Mouse (Mus musculus) natural killer cell, adult 2 months (primary cell): ENCODE measurements around the gene 2210016F16Rik.
"Not testable (repeated sequence)": the region's sequence is repeated elsewhere in the genome, so short reads cannot be mapped to it uniquely, and the experiment has no call there.

ENCODE experiments used
- DNase-seq, 2 experiments: peaks; one replicate each; pipeline ENCODE4 v3.0.0; 2022; ENCODE audit warnings: low spot score in 2 of 2

The 2210016F16Rik gene

GRCm38 (mm10) chr13:58384779-58385546 lies at the start of gene 2210016F16Rik:
Gene 2210016F16Rik (minus strand): TSS chr13:58385225.
- peak; percentile 50 to 58 for DNase-seq

- no peak for DNase-seq
Observed at GRCm38 (mm10) chr13:58423061-58423660, 38.1 kb upstream of the 2210016F16Rik start.

- no peak for DNase-seq
Observed at GRCm38 (mm10) chr13:58422242-58422641, 37.2 kb upstream of the 2210016F16Rik start.

- no peak for DNase-seq
Observed at GRCm38 (mm10) chr13:58421026-58421425, 36.0 kb upstream of the 2210016F16Rik start.

GRCm38 (mm10) chr13:58419266-58419665 lies 34.2 kb upstream of the 2210016F16Rik start:
- DNase-seq = no peak

- peak in 1 of 2 experiments; percentile 23 for DNase-seq
Observed at GRCm38 (mm10) chr13:58418656-58419055, 33.6 kb upstream of the 2210016F16Rik start.

- no peak for DNase-seq
Observed at GRCm38 (mm10) chr13:58415838-58416237, 30.8 kb upstream of the 2210016F16Rik start.

GRCm38 (mm10) chr13:58415374-58415773 lies 30.3 kb upstream of the 2210016F16Rik start:
- DNase-seq = no peak

GRCm38 (mm10) chr13:58411073-58411472 lies 26.0 kb upstream of the 2210016F16Rik start:
- DNase-seq = no peak

GRCm38 (mm10) chr13:58403243-58403642 lies 18.2 kb upstream of the 2210016F16Rik start, which contains the start of gene Hnrnpk:
Gene Hnrnpk (minus strand): TSS chr13:58403343.
- not testable (repeated sequence) for DNase-seq

GRCm38 (mm10) chr13:58402744-58403110 lies 17.7 kb upstream of the 2210016F16Rik start:
- no peak for DNase-seq

GRCm38 (mm10) chr13:58402003-58402743 lies 17.1 kb upstream of the 2210016F16Rik start, which contains the start of gene Rmi1:
Gene Rmi1 (plus strand): TSS chr13:58402248.
- DNase-seq = peak; percentile 98

GRCm38 (mm10) chr13:58401135-58402002 lies 16.3 kb upstream of the 2210016F16Rik start:
- DNase-seq = peak; percentile 70 to 77

GRCm38 (mm10) chr13:58400576-58400975 lies 15.6 kb upstream of the 2210016F16Rik start:
- no peak for DNase-seq

- DNase-seq = no peak
Observed at GRCm38 (mm10) chr13:58397651-58398050, 12.6 kb upstream of the 2210016F16Rik start.

GRCm38 (mm10) chr13:58394392-58394791 lies 9.4 kb upstream of the 2210016F16Rik start:
- DNase-seq = not testable (repeated sequence)

- DNase-seq = no peak
Observed at GRCm38 (mm10) chr13:58389324-58389951, 4.4 kb upstream of the 2210016F16Rik start.

GRCm38 (mm10) chr13:58388379-58388778 lies 3.4 kb upstream of the 2210016F16Rik start:
- DNase-seq = no peak

GRCm38 (mm10) chr13:58387948-58388347 lies 2.9 kb upstream of the 2210016F16Rik start:
- peak; percentile 69 to 77 for DNase-seq

GRCm38 (mm10) chr13:58385547-58385920 lies 509 bp upstream of the 2210016F16Rik start:
- no peak for DNase-seq

GRCm38 (mm10) chr13:58384371-58384770 lies 654 bp downstream of the 2210016F16Rik start:
- DNase-seq = no peak
